Mouse (Mus musculus): ENCODE results near the gene C1s2. TPM values are rescaled to one million over a fixed set of nuclear protein-coding genes. Genes with fewer than 3 reads are reported as not detected.

C1s2 gene
- polyA plus RNA-seq (2017; shearing (Covaris generic)): not detected

GRCm38 (mm10) chr6:124635985-124636384 is at the start of gene C1s2:
TSS of gene C1s2 (minus strand) at chr6:124636085.

GRCm38 (mm10) chr6:124662477-124663423 is 26.9 kb upstream of the C1s2 start, which contains the start of gene Lpcat3:
TSS of gene Lpcat3 (plus strand) at chr6:124663027.

Other genes with a start within 250 kb of the C1s2 start
- gene Pex5, start 221.0 kb downstream of the C1s2 start, polyA plus RNA-seq (2017; shearing (Covaris generic)): 32.1 TPM
- gene Clstn3, start 171.3 kb downstream of the C1s2 start, polyA plus RNA-seq (2017; shearing (Covaris generic)): 0.17 TPM
- not detected for gene C1rl, start 143.0 kb downstream of the C1s2 start, polyA plus RNA-seq (2017; shearing (Covaris generic))
- 0.07 TPM for gene C1ra, start 123.7 kb downstream of the C1s2 start, polyA plus RNA-seq (2017; shearing (Covaris generic))
- gene C1s1, start 93.7 kb downstream of the C1s2 start, polyA plus RNA-seq (2017; shearing (Covaris generic)): not detected
- not detected for gene C1rb, start 65.8 kb downstream of the C1s2 start, polyA plus RNA-seq (2017; shearing (Covaris generic))
- gene Lpcat3, start 26.9 kb upstream of the C1s2 start, polyA plus RNA-seq (2017; shearing (Covaris generic)): 58.1 TPM
- 298 TPM for gene Emg1, start 76.1 kb upstream of the C1s2 start, polyA plus RNA-seq (2017; shearing (Covaris generic))
- gene Phb2, start 76.3 kb upstream of the C1s2 start, polyA plus RNA-seq (2017; shearing (Covaris generic)): 218 TPM
- 385 TPM for gene Ptpn6, start 102.6 kb upstream of the C1s2 start, polyA plus RNA-seq (2017; shearing (Covaris generic))
- 417 TPM for gene Grcc10, start 105.3 kb upstream of the C1s2 start, polyA plus RNA-seq (2017; shearing (Covaris generic))
- gene Gm45234, start 119.9 kb upstream of the C1s2 start, polyA plus RNA-seq (2017; shearing (Covaris generic)): not detected
- gene Atn1, start 120.4 kb upstream of the C1s2 start, polyA plus RNA-seq (2017; shearing (Covaris generic)): 7.2 TPM
- gene Eno2, start 133.6 kb upstream of the C1s2 start, polyA plus RNA-seq (2017; shearing (Covaris generic)): 6.6 TPM
- gene Lrrc23, start 143.6 kb upstream of the C1s2 start, polyA plus RNA-seq (2017; shearing (Covaris generic)): 1.3 TPM
- 2.7 TPM for gene Spsb2, start 172.6 kb upstream of the C1s2 start, polyA plus RNA-seq (2017; shearing (Covaris generic))
- 94.6 TPM for gene Tpi1, start 178.2 kb upstream of the C1s2 start, polyA plus RNA-seq (2017; shearing (Covaris generic))
- gene Usp5, start 193.4 kb upstream of the C1s2 start, polyA plus RNA-seq (2017; shearing (Covaris generic)): 116 TPM
- gene Cdca3, start 193.5 kb upstream of the C1s2 start, polyA plus RNA-seq (2017; shearing (Covaris generic)): 6.9 TPM
- gene Gnb3, start 204.2 kb upstream of the C1s2 start, polyA plus RNA-seq (2017; shearing (Covaris generic)): not detected
- 0.20 TPM for gene P3h3, start 221.7 kb upstream of the C1s2 start, polyA plus RNA-seq (2017; shearing (Covaris generic))
- 0.38 TPM for gene Gpr162, start 227.9 kb upstream of the C1s2 start, polyA plus RNA-seq (2017; shearing (Covaris generic))